Mouse (Mus musculus) stomach, embryonic 14.5 days (tissue): ENCODE results near the gene Hc. TPM values are rescaled to one million over a fixed set of nuclear protein-coding genes. Genes with fewer than 3 reads are reported as not detected.

Experiments
- ATAC-seq: fragments of 200-750 bp; cut with Nextera tagmentation; 2 replicates; pipeline ENCODE4 v1.8.0; 2017; ENCODE audit warnings: low read depth, moderate TSS enrichment; ENCODE audit not compliant: insufficient number of reproducible peaks, insufficient read depth, low FRiP score
- H3K27ac ChIP-seq: fragments of 300-500 bp; sonication (generic); 2 replicates; pipeline ENCODE4 v1.5.1; 2014; ENCODE audit warnings: mild to moderate bottlenecking, low read length, moderate library complexity, mixed read lengths
- H3K27me3 ChIP-seq: fragments of 300-500 bp; sonication (generic); 2 replicates; pipeline ENCODE4 v1.6.1; 2014; ENCODE audit warnings: low read length, control low read depth, mixed read lengths; ENCODE audit not compliant: control insufficient read depth, insufficient read depth
- H3K36me3 ChIP-seq: fragments of 300-500 bp; sonication (generic); 2 replicates; pipeline ENCODE4 v1.6.1; 2014; ENCODE audit warnings: mild to moderate bottlenecking, control low read depth, low read length, moderate library complexity, mixed read lengths; ENCODE audit not compliant: control insufficient read depth, insufficient read depth
- H3K4me1 ChIP-seq: fragments of 300-500 bp; sonication (generic); 2 replicates; pipeline ENCODE4 v1.6.1; 2014; ENCODE audit warnings: low read length, control low read depth, mixed read lengths; ENCODE audit not compliant: control insufficient read depth, insufficient read depth
- H3K4me2 ChIP-seq: fragments of 300-500 bp; sonication (generic); replicated peaks from 2 replicates; pipeline ENCODE4 v1.6.1; 2014; ENCODE audit warnings: low read depth, low read length, control low read depth
- H3K4me3 ChIP-seq: fragments of 300-500 bp; sonication (generic); 2 replicates; pipeline ENCODE4 v1.5.1; 2014; ENCODE audit warnings: low read depth, low read length, control low read depth
- H3K9ac ChIP-seq: fragments of 300-500 bp; sonication (generic); replicated peaks from 2 replicates; pipeline ENCODE4 v1.6.1; 2014; ENCODE audit warnings: low read depth, mild to moderate bottlenecking, control low read depth, low read length, moderate library complexity, mixed read lengths
- H3K9me3 ChIP-seq: fragments of 300-500 bp; sonication (generic); 2 replicates; pipeline ENCODE4 v1.6.1; 2016; ENCODE audit warnings: low read depth, low read length, control low read depth; ENCODE audit not compliant: control insufficient read depth
- WGBS: fragments of 180-500 bp; shearing (Covaris S2); extraction: QIAGEN DNeasy Blood & Tissue Kit; methylation state at CpG from one replicate; pipeline ENCODE4 v1.1.7; 2014; 5-methylcytosine and 5-hydroxymethylcytosine counted together
- polyA plus RNA-seq: library from polyadenylated mRNA; unstranded; fragments of >200 nt; fragmentation: Nextera tagmentation; extraction: Ambion mirVana; gene quantifications from 2 replicates; pipeline ENCODE4 v1.2.1, GENCODE M21; 2014

Hc gene
- polyA plus RNA-seq, 1 experiment from 2014 or later, result not detected

DNA sequence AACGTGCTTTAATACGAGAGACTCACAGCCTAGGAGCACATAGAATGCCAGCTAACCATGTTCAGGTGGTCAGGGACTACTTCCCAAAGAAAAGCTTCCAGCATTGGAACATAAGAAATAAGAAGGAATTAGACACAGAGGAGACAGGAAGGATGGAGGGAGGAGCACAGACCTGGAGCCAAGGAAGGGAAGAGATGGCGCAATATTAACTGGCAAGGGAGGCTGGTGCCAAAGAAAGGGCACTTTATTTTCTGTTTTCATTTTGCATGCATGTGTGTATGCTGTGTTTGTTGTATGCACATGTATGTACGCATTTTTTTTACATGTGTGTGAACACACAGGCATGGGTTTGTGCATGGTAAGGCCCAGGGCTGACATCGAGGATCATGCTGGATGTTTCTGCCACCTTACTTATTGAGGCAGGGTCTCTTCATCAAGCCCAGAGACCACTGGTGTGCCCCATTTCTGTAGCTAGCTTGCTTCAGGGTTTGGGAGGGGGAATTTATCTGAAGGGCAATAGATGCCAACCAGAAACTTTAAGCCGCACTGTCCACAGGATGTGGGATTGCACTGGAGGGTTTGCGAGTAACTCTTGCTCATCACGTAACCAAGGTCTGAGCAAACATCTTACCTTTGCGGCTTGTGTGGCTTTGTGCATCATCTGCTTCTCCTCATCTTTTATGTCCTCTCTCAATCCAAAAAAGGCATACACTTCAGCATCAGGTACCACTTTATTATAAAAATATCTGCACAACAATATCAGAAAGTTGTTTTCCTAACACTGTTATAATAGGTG, 22.5 kb downstream of the Hc start:
- no peak overlapping the region for H3K4me2 ChIP-seq
- ATAC-seq, result no peak
- 92% methylated on average over 9 of the region's 9 CpGs for WGBS

DNA sequence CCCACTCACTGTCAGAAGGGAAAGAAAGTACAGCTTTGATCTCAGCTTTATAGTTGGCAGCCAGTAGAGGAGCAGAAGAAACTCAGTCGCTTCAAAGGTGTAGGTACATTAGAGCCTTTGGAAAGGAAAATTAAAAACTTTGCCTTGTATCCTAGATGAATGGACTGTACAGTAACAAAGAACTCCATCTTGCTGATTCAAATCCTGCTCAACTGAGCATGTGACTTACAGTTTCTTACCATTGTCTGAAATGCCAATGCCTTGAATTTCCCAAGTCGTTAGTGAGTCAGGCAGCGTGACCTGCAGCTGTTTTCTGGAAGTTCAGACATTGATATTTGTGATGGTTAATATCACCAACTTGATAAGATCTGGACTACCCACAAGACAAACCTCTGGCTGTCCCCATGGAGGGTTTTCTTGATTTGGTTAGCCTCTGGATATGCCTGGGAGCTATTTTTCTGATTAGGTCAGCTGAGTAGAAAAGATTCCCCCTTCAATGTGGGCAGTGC, 36.5 kb downstream of the Hc start:
- Histone ChIP-seq H3K9me3 (no peaks in the 10 kb centered on the region), H3K4me3 (no peak overlapping the region), H3K9ac (no peak overlapping the region), H3K4me2 (no peak overlapping the region), H3K36me3 (no peaks in the 10 kb centered on the region), H3K4me1 (no peaks in the 10 kb centered on the region), H3K27ac (no peak overlapping the region), H3K27me3 (no peaks in the 10 kb centered on the region)
- no peak for ATAC-seq
- 79% methylated on average over 3 of the region's 3 CpGs for whole genome bisulfite sequencing

More for the DNA sequence above, 22.5 kb downstream of the Hc start:
- Histone ChIP-seq H3K27ac (no peak overlapping the region), H3K27me3 (no peaks in the 10 kb centered on the region), H3K4me1 (no peaks in the 10 kb centered on the region), H3K9ac (no peak overlapping the region), H3K4me3 (no peak overlapping the region), H3K36me3 (no peaks in the 10 kb centered on the region), H3K9me3 (0 out of 2 replicates have a peak, but pooled peaks cover 3% of the 10 kb centered on the region)

DNA sequence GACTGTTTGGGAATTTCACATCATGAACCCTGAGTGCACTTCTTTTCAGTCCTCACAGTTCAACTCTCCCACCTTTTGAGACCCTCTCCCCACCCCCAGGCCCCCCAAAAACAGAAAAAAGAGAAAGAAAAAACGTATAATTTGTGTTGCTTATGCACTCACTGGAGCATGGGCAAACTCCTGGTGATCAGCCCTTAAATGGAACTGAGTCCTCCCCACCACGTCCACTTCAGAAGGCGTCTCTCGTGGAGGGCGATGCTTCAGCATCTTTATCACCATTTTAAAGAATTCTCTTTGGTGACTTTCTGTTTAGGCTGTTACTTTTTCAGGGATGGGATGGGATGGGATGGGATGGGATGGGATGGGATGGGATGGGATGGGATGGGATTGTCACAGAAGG, 39.4 kb downstream of the Hc start:
- Histone ChIP-seq H3K4me1 (no peaks in the 10 kb centered on the region), H3K27ac (no peak overlapping the region), H3K4me3 (no peak overlapping the region), H3K9me3 (no peaks in the 10 kb centered on the region), H3K27me3 (no peaks in the 10 kb centered on the region), H3K9ac (no peak overlapping the region), H3K36me3 (no peaks in the 10 kb centered on the region), H3K4me2 (no peak overlapping the region)
- 84% methylated on average over 5 of the region's 5 CpGs for WGBS
- ATAC-seq, result no peak

DNA sequence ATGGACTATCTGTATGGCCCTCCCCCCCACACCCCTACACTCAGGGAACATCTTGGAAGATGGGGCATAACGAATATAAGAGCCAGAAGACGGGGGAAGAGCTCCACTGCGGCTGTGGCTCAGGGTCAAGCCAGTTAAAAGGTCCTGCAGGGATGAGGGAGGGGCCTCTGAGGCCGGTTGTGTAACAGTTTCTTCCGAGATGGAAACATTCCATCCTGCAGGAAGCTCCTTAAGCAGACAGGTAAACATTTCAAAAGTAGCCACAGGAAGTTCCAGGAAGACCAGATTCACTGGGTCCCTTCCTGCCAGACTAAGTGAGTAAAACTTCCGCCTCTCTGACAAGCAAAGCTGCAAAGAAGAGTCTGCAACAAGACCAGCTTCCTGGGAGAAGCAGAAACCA, 45.4 kb downstream of the Hc start:
- H3K9ac ChIP-seq, result no peak overlapping the region
- no peak overlapping the region for H3K27ac ChIP-seq
- H3K36me3 ChIP-seq, result no peaks in the 10 kb centered on the region
- no peak overlapping the region for H3K4me3 ChIP-seq
- H3K4me2 ChIP-seq, result no peak overlapping the region
- no peak for ATAC-seq
- H3K4me1 ChIP-seq, result no peaks in the 10 kb centered on the region
- no peaks in the 10 kb centered on the region for H3K9me3 ChIP-seq
- WGBS, result 16% methylated on average over 6 of the region's 6 CpGs
- H3K27me3 ChIP-seq, result no peaks in the 10 kb centered on the region

DNA sequence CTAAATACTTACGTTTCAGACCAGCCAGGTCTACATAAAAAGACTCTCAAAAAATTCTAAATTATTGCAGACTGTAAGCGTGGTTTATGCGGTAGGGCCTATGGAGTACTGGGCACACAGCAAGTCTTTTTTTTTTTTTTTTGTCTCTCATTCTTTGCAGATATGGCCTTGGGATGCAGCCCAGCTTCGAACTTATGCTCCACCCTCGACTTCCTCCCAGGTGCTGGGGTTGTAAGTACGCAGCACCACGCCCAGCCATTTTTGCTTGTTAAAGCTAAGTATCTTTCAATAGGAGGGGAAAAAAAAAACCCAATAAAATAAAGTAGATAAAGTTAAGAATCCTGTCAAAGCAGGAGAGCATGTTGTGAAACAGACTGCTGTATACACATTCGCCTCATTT, 49.6 kb downstream of the Hc start:
- no peaks in the 10 kb centered on the region for H3K4me1 ChIP-seq
- H3K4me2 ChIP-seq, result no peak overlapping the region
- H3K9ac ChIP-seq, result no peak overlapping the region
- H3K27me3 ChIP-seq, result no peaks in the 10 kb centered on the region
- no peaks in the 10 kb centered on the region for H3K36me3 ChIP-seq
- H3K4me3 ChIP-seq, result no peak overlapping the region
- H3K27ac ChIP-seq, result no peak overlapping the region
- H3K9me3 ChIP-seq, result no peaks in the 10 kb centered on the region
- ATAC-seq, result no peak
- 91% methylated on average over 8 of the region's 8 CpGs for WGBS

DNA sequence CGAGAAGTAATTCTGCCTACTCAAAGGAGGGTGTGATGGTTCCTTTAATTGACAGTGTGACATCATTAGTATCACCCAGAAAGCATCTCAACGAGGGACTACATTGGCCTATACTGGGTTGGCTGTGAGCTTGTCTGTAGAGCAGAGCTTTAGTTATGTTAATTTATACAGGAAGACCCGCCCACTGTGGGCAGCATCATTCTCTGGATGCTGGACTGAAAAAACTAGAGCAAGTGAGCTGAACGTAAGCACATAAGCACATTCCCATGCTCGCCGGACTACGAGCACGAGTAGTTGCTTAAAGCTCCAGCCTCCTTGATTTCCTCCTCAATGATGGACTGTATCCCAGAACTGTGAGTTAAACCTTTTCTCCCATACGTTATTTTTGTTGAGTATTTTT, 62.3 kb downstream of the Hc start:
- no peak for ATAC-seq
- Histone ChIP-seq H3K36me3 (no peaks in the 10 kb centered on the region), H3K9ac (no peak overlapping the region), H3K27ac (no peak overlapping the region), H3K4me1 (no peaks in the 10 kb centered on the region), H3K4me2 (no peak overlapping the region), H3K27me3 (no peaks in the 10 kb centered on the region), H3K4me3 (no peak overlapping the region), H3K9me3 (no peaks in the 10 kb centered on the region)
- 82% methylated on average over 9 of the region's 9 CpGs for WGBS

DNA sequence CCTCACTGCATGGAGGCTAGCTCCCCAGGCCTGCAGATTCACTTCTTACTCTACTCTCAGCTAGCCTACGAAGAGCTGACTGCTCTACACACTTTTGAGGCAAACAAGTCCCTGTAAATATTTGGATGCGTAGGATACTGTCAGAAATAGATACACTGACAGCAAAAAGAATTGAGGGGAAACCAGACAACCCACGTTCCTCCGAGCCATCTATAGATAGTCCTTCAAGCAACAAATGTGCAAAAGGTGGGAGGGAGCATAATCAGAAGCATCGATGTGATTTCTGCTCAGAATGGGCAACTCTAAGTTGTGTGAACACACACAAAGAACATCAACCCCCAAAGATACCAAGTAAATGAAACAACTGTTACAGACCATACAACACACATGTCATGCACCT, 64.7 kb downstream of the Hc start:
- no peaks in the 10 kb centered on the region for H3K4me1 ChIP-seq
- no peak for ATAC-seq
- H3K27me3 ChIP-seq, result no peaks in the 10 kb centered on the region
- no peak overlapping the region for H3K4me3 ChIP-seq
- no peak overlapping the region for H3K27ac ChIP-seq
- no peaks in the 10 kb centered on the region for H3K9me3 ChIP-seq
- WGBS, result 81% methylated on average over 5 of the region's 5 CpGs
- no peak overlapping the region for H3K4me2 ChIP-seq
- no peak overlapping the region for H3K9ac ChIP-seq
- H3K36me3 ChIP-seq, result no peaks in the 10 kb centered on the region

DNA sequence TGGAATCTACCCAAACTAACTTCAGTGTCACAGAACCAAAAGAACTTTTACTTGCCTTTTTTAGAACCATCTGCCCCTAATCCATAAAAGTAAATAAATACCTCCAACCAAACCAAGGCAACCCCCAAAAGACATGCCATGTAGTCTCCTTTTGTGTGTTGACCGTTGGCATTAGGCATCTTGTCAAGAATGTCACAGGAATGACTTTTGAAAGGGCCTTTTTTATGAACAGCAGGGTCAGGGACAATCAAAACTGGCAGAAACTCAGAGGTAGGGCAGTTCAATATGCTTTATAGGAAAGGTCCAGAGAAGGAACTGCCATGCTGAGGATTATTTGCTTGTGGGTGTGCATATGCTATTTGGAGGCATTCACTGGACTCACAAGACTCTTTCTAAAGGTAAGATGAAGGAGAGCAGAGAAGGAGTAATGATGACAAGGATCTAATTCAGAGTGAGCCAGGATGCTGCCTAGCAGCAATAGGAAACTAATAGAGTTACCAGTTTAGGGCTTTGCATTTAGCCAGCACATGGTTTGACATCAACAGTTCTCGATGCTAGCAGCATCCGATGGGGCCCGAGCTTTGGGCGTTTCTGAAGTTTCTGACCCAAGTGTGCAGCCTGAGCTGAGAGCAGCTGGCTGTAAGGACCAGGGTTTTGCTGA, 67.4 kb downstream of the Hc start:
- WGBS, result 83% methylated on average over 5 of the region's 5 CpGs
- no peaks in the 10 kb centered on the region for H3K36me3 ChIP-seq
- H3K9ac ChIP-seq, result no peak overlapping the region
- H3K4me2 ChIP-seq, result no peak overlapping the region
- no peaks in the 10 kb centered on the region for H3K4me1 ChIP-seq
- no peak overlapping the region for H3K4me3 ChIP-seq
- ATAC-seq, result no peak
- H3K27me3 ChIP-seq, result no peaks in the 10 kb centered on the region
- H3K27ac ChIP-seq, result no peak overlapping the region
- no peaks in the 10 kb centered on the region for H3K9me3 ChIP-seq
